Mouse (Mus musculus) heart, embryonic 10.5 days (tissue): ENCODE measurements at regions not wholly inside any gene's neighbourhood (a gene's known extent, or its start where the extent isn't known, plus 50 kb on each side); places are given as distances from the start of the nearest gene placed in this dataset.

Source experiments
- DNase-seq: peaks from one replicate; pipeline ENCODE4 v3.0.0-alpha.2; 2017; ENCODE audit warnings: low spot score
- H3K27ac ChIP-seq: fragments of 300-500 bp; sonication (generic); 2 replicates; pipeline ENCODE4 v1.5.1; 2016; ENCODE audit warnings: mild to moderate bottlenecking
- H3K27me3 ChIP-seq: fragments of 300-500 bp; sonication (generic); 2 replicates; pipeline ENCODE4 v1.6.1; 2016; ENCODE audit warnings: mild to moderate bottlenecking; ENCODE audit not compliant: poor library complexity, insufficient read depth, severe bottlenecking
- H3K36me3 ChIP-seq: fragments of 300-500 bp; sonication (generic); 2 replicates; pipeline ENCODE4 v1.6.1; 2016; ENCODE audit warnings: mild to moderate bottlenecking, moderate library complexity
- H3K4me1 ChIP-seq: fragments of 300-500 bp; sonication (generic); 2 replicates; pipeline ENCODE4 v1.6.1; 2016; ENCODE audit warnings: mild to moderate bottlenecking
- H3K4me3 ChIP-seq: fragments of 300-500 bp; sonication (generic); 2 replicates; pipeline ENCODE4 v1.5.1; 2016; ENCODE audit warnings: mild to moderate bottlenecking, moderate library complexity
- H3K9me3 ChIP-seq: fragments of 300-500 bp; sonication (generic); 2 replicates; pipeline ENCODE4 v1.6.1; 2016; ENCODE audit warnings: mild to moderate bottlenecking, moderate library complexity
- WGBS: fragments of 180-500 bp; shearing (Covaris S2); methylation state at CpG from one replicate; pipeline ENCODE4 v1.1.7; 2016; 5-methylcytosine and 5-hydroxymethylcytosine counted together

DNA sequence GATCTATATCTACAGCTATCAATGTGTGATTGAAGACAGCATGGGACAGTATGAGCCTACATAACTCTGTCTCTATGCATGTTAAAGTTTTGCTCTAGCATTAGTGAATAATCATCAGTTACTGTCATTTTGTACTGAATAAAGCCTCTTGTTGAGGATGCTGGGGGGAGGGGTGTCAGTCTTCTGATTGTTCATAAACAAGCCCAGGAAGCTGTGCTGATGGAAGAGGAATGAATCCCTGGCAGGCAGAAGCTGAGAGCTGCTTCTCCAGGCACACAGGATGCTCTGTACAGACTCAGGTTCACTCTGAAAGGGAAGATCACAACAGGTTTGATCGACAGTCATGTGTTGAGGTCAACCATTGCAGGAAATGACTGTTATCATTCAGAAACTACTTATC lies 421.7 kb downstream of the Cd109 start:
- Histone ChIP-seq H3K4me3 (no peak overlapping the region), H3K27me3 (no peaks in the 10 kb centered on the region), H3K36me3 (no peaks in the 10 kb centered on the region), H3K9me3 (no peaks in the 10 kb centered on the region), H3K27ac (no peak overlapping the region), H3K4me1 (no peaks in the 10 kb centered on the region)
- DNase-seq = no peak
- 65% methylated on average over 1 of the region's 1 CpGs for WGBS

- H3K27ac ChIP-seq = no peak overlapping the region
- no peak overlapping the region for H3K4me3 ChIP-seq
- H3K9me3 ChIP-seq = no peaks in the 10 kb centered on the region
- H3K36me3 ChIP-seq = no peaks in the 10 kb centered on the region
- 78% methylated on average over 4 of the region's 4 CpGs for WGBS
- H3K27me3 ChIP-seq = no peaks in the 10 kb centered on the region
- no peaks in the 10 kb centered on the region for H3K4me1 ChIP-seq
- no peak for DNase-seq
Observed at GRCm38 (mm10) chr9:79038971-79039370, 423.6 kb downstream of the Cd109 start.

- WGBS = 83% methylated on average over 1 of the region's 1 CpGs
- no peaks in the 10 kb centered on the region for H3K27me3 ChIP-seq
- no peak for DNase-seq
- no peaks in the 10 kb centered on the region for H3K9me3 ChIP-seq
- H3K27ac ChIP-seq = no peak overlapping the region
- no peaks in the 10 kb centered on the region for H3K4me1 ChIP-seq
- no peaks in the 10 kb centered on the region for H3K36me3 ChIP-seq
- H3K4me3 ChIP-seq = no peak overlapping the region
Observed at GRCm38 (mm10) chr9:79044344-79044743, 429.0 kb downstream of the Cd109 start.

DNA sequence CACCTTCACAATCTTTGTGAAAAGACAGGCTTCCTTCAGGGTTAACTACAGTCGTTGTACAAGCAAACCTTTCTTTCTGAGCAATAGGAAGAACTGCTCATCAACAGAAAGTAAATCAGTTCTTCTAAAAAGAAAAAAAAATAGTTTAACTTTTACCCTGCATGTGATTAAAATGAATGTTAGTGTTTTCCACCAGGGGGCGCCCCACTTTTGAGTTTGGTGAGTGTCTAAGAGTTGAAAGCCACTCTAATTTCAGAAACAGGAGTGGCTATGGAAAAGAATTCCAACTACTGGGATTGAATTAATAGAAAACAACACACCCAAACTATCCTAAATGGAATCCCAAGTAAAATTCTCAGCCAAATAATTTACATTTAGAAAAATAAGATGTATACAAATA lies 430.0 kb downstream of the Cd109 start:
- Histone ChIP-seq H3K4me1 (no peaks in the 10 kb centered on the region), H3K27ac (no peak overlapping the region), H3K36me3 (no peaks in the 10 kb centered on the region), H3K27me3 (no peaks in the 10 kb centered on the region), H3K9me3 (no peaks in the 10 kb centered on the region), H3K4me3 (no peak overlapping the region)
- DNase-seq = no peak
- WGBS = 3% methylated on average over 2 of the region's 2 CpGs

- H3K9me3 ChIP-seq = no peaks in the 10 kb centered on the region
- WGBS = 71% methylated on average over 3 of the region's 3 CpGs
- H3K36me3 ChIP-seq = no peaks in the 10 kb centered on the region
- H3K4me1 ChIP-seq = no peaks in the 10 kb centered on the region
- no peaks in the 10 kb centered on the region for H3K27me3 ChIP-seq
- no peak for DNase-seq
- no peak overlapping the region for H3K27ac ChIP-seq
- H3K4me3 ChIP-seq = no peak overlapping the region
Observed at GRCm38 (mm10) chr9:79071961-79072360, 456.6 kb downstream of the Cd109 start.

DNA sequence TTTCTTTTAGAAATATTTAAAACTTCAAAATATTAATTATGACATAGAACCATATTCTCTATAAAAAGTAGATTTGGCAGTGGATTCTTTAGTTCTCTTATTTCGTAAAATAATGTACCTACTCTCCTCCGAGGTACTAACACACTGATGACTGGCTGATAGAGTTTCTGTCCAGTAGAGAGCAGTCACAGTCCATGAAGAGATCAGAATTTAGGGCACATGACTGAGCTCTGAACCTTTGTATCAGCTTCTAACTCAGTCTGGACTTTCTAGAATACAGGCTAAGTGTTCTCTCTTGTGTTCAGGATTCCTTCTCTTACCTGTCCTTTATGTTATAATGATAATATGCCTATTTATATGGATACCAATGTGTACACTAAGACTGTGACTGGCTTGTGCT lies 494.3 kb downstream of the Cd109 start:
- no peaks in the 10 kb centered on the region for H3K4me1 ChIP-seq
- H3K36me3 ChIP-seq = no peaks in the 10 kb centered on the region
- H3K9me3 ChIP-seq = no peaks in the 10 kb centered on the region
- no peak overlapping the region for H3K27ac ChIP-seq
- no peak overlapping the region for H3K4me3 ChIP-seq
- no peak for DNase-seq
- WGBS = 68% methylated on average over 2 of the region's 2 CpGs
- no peaks in the 10 kb centered on the region for H3K27me3 ChIP-seq

DNA sequence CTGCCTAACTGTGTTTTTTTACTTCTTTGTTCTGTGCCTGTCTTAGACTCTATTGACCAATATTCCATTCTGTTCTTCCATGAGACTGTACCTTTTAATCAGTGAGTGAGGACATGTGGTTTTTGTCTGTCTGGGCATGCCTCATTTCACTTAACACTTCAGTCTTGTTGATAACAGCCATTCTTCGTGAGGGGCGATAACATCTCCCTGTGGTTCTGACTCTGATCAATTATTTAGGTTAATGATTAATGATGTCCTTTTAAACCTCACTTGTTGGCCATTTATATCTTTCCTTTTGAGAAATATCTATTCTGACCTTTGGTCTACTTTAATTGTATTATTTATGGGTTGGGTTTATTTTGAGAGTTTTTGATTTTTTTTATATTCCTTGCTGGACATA lies 496.0 kb downstream of the Cd109 start:
- H3K4me3 ChIP-seq = no peak overlapping the region
- H3K27me3 ChIP-seq = no peaks in the 10 kb centered on the region
- H3K4me1 ChIP-seq = no peaks in the 10 kb centered on the region
- H3K9me3 ChIP-seq = no peaks in the 10 kb centered on the region
- no peak overlapping the region for H3K27ac ChIP-seq
- no peak for DNase-seq
- 19% methylated on average over 2 of the region's 2 CpGs for WGBS
- no peaks in the 10 kb centered on the region for H3K36me3 ChIP-seq

DNA sequence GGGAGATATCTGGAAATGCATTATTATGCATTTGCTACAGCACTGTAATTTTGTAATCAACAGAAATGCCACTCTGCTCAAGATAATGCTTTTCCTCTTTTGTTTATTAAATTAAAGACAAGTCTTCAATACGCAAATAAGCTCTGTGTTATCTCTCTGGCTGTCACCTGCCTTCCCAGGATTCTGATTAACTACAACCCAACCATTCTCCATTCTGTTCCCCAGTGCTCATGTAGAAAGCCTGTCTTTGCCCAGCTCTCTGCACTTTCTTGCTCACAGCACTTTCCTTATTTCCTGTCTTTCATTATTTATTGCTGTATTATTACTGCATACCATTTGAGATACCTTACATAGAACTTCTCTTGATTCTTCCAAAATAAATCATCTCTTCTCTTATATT lies 525.6 kb downstream of the Cd109 start:
- H3K4me1 ChIP-seq = no peaks in the 10 kb centered on the region
- H3K4me3 ChIP-seq = no peak overlapping the region
- H3K27me3 ChIP-seq = no peaks in the 10 kb centered on the region
- H3K36me3 ChIP-seq = no peaks in the 10 kb centered on the region
- WGBS = 45% methylated on average over 1 of the region's 1 CpGs
- DNase-seq = no peak
- no peaks in the 10 kb centered on the region for H3K9me3 ChIP-seq
- H3K27ac ChIP-seq = no peak overlapping the region

DNA sequence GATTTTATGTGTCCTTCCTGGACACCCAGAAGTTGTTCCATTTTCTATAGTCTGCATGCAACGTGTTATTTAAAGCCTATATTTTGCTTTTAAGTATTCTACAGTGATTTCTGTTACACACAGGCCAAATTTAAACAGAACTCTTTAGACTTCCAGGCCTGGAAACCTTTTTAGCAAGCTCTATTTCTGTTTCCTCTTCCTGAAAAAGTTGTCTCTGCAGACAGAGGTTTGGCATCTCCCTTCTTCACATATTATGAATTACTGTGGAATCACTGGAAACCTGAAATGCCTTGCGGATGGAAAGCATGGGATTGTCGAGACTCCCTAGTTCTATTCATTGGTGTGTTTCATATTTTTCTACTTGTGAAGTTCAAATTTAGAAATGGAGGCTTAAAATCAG lies 530.7 kb downstream of the Cd109 start:
- Histone ChIP-seq H3K4me1 (no peaks in the 10 kb centered on the region), H3K4me3 (no peak overlapping the region), H3K27ac (no peak overlapping the region), H3K27me3 (no peaks in the 10 kb centered on the region), H3K36me3 (no peaks in the 10 kb centered on the region), H3K9me3 (no peaks in the 10 kb centered on the region)
- WGBS = 81% methylated on average over 3 of the region's 3 CpGs
- DNase-seq = no peak

- 67% methylated on average over 2 of the region's 2 CpGs for WGBS
- no peaks in the 10 kb centered on the region for H3K27me3 ChIP-seq
- no peak overlapping the region for H3K4me3 ChIP-seq
- H3K36me3 ChIP-seq = no peaks in the 10 kb centered on the region
- no peaks in the 10 kb centered on the region for H3K9me3 ChIP-seq
- H3K4me1 ChIP-seq = no peaks in the 10 kb centered on the region
- DNase-seq = no peak
- H3K27ac ChIP-seq = no peak overlapping the region
Observed at GRCm38 (mm10) chr9:79165596-79165995, 550.2 kb downstream of the Cd109 start.

- DNase-seq = no peak
- Histone ChIP-seq H3K4me3 (no peak overlapping the region), H3K27ac (no peak overlapping the region), H3K9me3 (no peaks in the 10 kb centered on the region), H3K4me1 (no peaks in the 10 kb centered on the region), H3K27me3 (no peaks in the 10 kb centered on the region), H3K36me3 (no peaks in the 10 kb centered on the region)
Observed at GRCm38 (mm10) chr9:79173036-79173435, 545.6 kb downstream of the Col12a1 start.

GRCm38 (mm10) chr9:79179954-79180353 lies 538.7 kb downstream of the Col12a1 start:
- H3K4me3 ChIP-seq = no peak overlapping the region
- H3K27ac ChIP-seq = no peak overlapping the region
- no peaks in the 10 kb centered on the region for H3K27me3 ChIP-seq
- H3K4me1 ChIP-seq = no peaks in the 10 kb centered on the region
- 86% methylated on average over 2 of the region's 2 CpGs for WGBS
- H3K9me3 ChIP-seq = no peaks in the 10 kb centered on the region
- no peak for DNase-seq
- no peaks in the 10 kb centered on the region for H3K36me3 ChIP-seq

DNA sequence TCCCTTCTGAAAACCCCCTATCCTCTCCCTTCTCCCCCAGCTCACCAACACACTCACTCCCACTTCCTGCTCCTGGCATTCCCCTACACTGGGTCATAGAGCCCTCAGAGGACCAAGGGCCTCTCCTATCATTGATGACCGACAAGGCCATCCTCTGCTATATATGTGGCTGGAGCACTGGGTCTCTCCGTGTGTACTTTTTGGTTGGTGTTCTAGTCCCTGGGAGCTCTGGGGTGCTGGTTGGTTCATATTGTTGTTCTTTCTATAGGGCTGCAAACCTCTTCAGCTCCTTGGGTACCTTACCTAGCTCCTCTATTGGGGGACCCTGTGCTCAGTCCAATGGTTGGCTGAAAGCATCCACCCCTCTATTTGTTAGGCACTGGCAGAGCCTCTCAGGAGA lies 523.2 kb downstream of the Col12a1 start:
- Histone ChIP-seq H3K4me1 (no peaks in the 10 kb centered on the region), H3K9me3 (no peaks in the 10 kb centered on the region), H3K4me3 (no peak overlapping the region), H3K27ac (no peak overlapping the region), H3K27me3 (no peaks in the 10 kb centered on the region), H3K36me3 (no peaks in the 10 kb centered on the region)
- no peak for DNase-seq
- WGBS = 76% methylated on average over 2 of the region's 2 CpGs

GRCm38 (mm10) chr9:79201755-79202154 lies 516.9 kb downstream of the Col12a1 start:
- H3K4me1 ChIP-seq = no peaks in the 10 kb centered on the region
- H3K36me3 ChIP-seq = no peaks in the 10 kb centered on the region
- no peak overlapping the region for H3K4me3 ChIP-seq
- no peak overlapping the region for H3K27ac ChIP-seq
- no peaks in the 10 kb centered on the region for H3K27me3 ChIP-seq
- no peak for DNase-seq
- no peaks in the 10 kb centered on the region for H3K9me3 ChIP-seq
- 69% methylated on average over 3 of the region's 3 CpGs for WGBS
